Mouse (Mus musculus) spleen, adult 2 months (tissue): ENCODE results near the gene Hsdl2.

Source experiments
- CTCF ChIP-seq: fragments of 200-500 bp; IDR thresholded peaks from 2 replicates; pipeline ENCODE4 v1.5.1; 2011; ENCODE audit warnings: mild to moderate bottlenecking, inconsistent platforms; ENCODE audit not compliant: insufficient read depth, insufficient read length, insufficient replicate concordance; ENCODE audit errors: extremely low read depth
- POLR2A ChIP-seq: fragments of 200-500 bp; IDR thresholded peaks from 2 replicates; pipeline ENCODE4 v1.6.1; 2011; ENCODE audit warnings: low read depth, low read length, inconsistent platforms

- TF ChIP-seq POLR2A (no peak), CTCF (no peak)
These were observed 59.4 kb downstream of the Hsdl2 start for GRCm38 (mm10) chr4:59640720-59641119.
